Mouse (Mus musculus): ENCODE measurements at regions not wholly inside any gene's neighbourhood (a gene's known extent, or its start where the extent isn't known, plus 50 kb on each side); places are given as distances from the start of the nearest gene placed in this dataset.

- TF ChIP-seq CTCF (IDR thresholded peaks at IDR 0.05; ENCODE audit: borderline replicate concordance, control insufficient read depth, extremely low read depth, insufficient read depth, low read length, poor library complexity) (no peak), POLR2A (IDR thresholded peaks at IDR 0.05; ENCODE audit: control insufficient read depth, extremely low read depth, insufficient read depth, low read length, poor library complexity) (no peak)
Observed at GRCm38 (mm10) chr6:35445007-35445406, 94.7 kb downstream of the Mtpn start.

Data from thymus, adult 2 months (tissue).